Mouse (Mus musculus) midbrain, embryonic 15.5 days (tissue): ENCODE results near the gene Acot7. TPM values are rescaled to one million over a fixed set of nuclear protein-coding genes. Genes with fewer than 3 reads are reported as not detected.

Experiments
- ATAC-seq: fragments of 200-750 bp; cut with Nextera tagmentation; replicated peaks from 2 replicates; pipeline ENCODE4 v1.8.0; 2017; ENCODE audit warnings: moderate TSS enrichment
- H3K27ac ChIP-seq: fragments of 300-500 bp; sonication (generic); 2 replicates; pipeline ENCODE4 v1.5.1; 2015; ENCODE audit warnings: mild to moderate bottlenecking, inconsistent platforms
- H3K27me3 ChIP-seq: fragments of 300-500 bp; sonication (generic); replicated peaks from 2 replicates; pipeline ENCODE4 v1.6.1; 2015; ENCODE audit warnings: inconsistent platforms
- H3K36me3 ChIP-seq: fragments of 300-500 bp; sonication (generic); replicated peaks from 2 replicates; pipeline ENCODE4 v1.6.1; 2015; ENCODE audit warnings: inconsistent platforms
- H3K4me1 ChIP-seq: fragments of 300-500 bp; sonication (generic); 2 replicates; pipeline ENCODE4 v1.6.1; 2015; ENCODE audit warnings: inconsistent platforms
- H3K4me2 ChIP-seq: fragments of 300-500 bp; sonication (generic); 2 replicates; pipeline ENCODE4 v1.6.1; 2015; ENCODE audit warnings: inconsistent platforms, mild to moderate bottlenecking, moderate library complexity
- H3K4me3 ChIP-seq: fragments of 300-500 bp; sonication (generic); 2 replicates; pipeline ENCODE4 v1.5.1; 2015; ENCODE audit warnings: mild to moderate bottlenecking, inconsistent platforms
- H3K9ac ChIP-seq: fragments of 300-500 bp; sonication (generic); 2 replicates; pipeline ENCODE4 v1.6.1; 2015; ENCODE audit warnings: mild to moderate bottlenecking, inconsistent platforms
- H3K9me3 ChIP-seq: fragments of 300-500 bp; sonication (generic); 2 replicates; pipeline ENCODE4 v1.6.1; 2016; ENCODE audit warnings: inconsistent platforms
- WGBS: fragments of 180-500 bp; shearing (Covaris S2); methylation state at CpG from one replicate; pipeline ENCODE4 v1.1.7; 2015; ENCODE audit warnings: mixed read lengths; 5-methylcytosine and 5-hydroxymethylcytosine counted together
- polyA plus RNA-seq: library from polyadenylated mRNA; unstranded; fragments of >200 nt; fragmentation: Nextera tagmentation; extraction: Ambion mirVana; gene quantifications from 2 replicates; pipeline ENCODE4 v1.2.1, GENCODE M21; 2015

The Acot7 gene
- polyA plus RNA-seq, 1 experiment from 2014 or later, result 409 TPM

GRCm38 (mm10) chr4:152173956-152174355 is 4.0 kb upstream of the Acot7 start:
- WGBS, result 90% methylated on average over 9 of the region's 9 CpGs
- peaks cover 30% of the 10 kb centered on the region for H3K27me3 ChIP-seq

GRCm38 (mm10) chr4:152176638-152177037 is 1.3 kb upstream of the Acot7 start:
- Histone ChIP-seq H3K4me3 (no peak overlapping the region), H3K27me3 (peaks cover 26% of the 10 kb centered on the region), H3K9me3 (no peaks in the 10 kb centered on the region), H3K9ac (no peak overlapping the region), H3K4me2 (no peak overlapping the region), H3K36me3 (no peaks in the 10 kb centered on the region; the same call in 1 of the 2 replicates), H3K4me1 (peaks cover 27% of the 10 kb centered on the region), H3K27ac (no peak overlapping the region)
- ATAC-seq, result no peak
- WGBS, result 78% methylated on average over 3 of the region's 3 CpGs

More at GRCm38 (mm10) chr4:152173956-152174355, 4.0 kb upstream of the Acot7 start:
- Histone ChIP-seq H3K4me1 (peaks cover 8% of the 10 kb centered on the region), H3K9ac (no peak overlapping the region), H3K36me3 (no peaks in the 10 kb centered on the region), H3K9me3 (no peaks in the 10 kb centered on the region), H3K27ac (no peak overlapping the region), H3K4me3 (no peak overlapping the region), H3K4me2 (no peak overlapping the region)
- no peak for ATAC-seq

GRCm38 (mm10) chr4:152177174-152177536 is 779 bp upstream of the Acot7 start:
- H3K9ac ChIP-seq, result peak overlapping the region; percentile 62
- peak overlapping the region; percentile 94 for H3K4me2 ChIP-seq
- peaks cover 27% of the 10 kb centered on the region for H3K4me1 ChIP-seq
- H3K36me3 ChIP-seq, result no peaks in the 10 kb centered on the region; the same call in 1 of the 2 replicates
- peak overlapping the region; percentile 87 for H3K27ac ChIP-seq
- H3K4me3 ChIP-seq, result peak overlapping the region; percentile 63
- 67% methylated on average over 6 of the region's 6 CpGs for WGBS
- ATAC-seq, result no peak
- H3K27me3 ChIP-seq, result peaks cover 26% of the 10 kb centered on the region
- H3K9me3 ChIP-seq, result no peaks in the 10 kb centered on the region

- no peaks in the 10 kb centered on the region for H3K9me3 ChIP-seq
- peak overlapping the region; percentile 87 for H3K27ac ChIP-seq
- H3K4me2 ChIP-seq, result peak overlapping the region; percentile 94
- H3K36me3 ChIP-seq, result no peaks in the 10 kb centered on the region; the same call in 1 of the 2 replicates
- peak overlapping the region; percentile 63 for H3K4me3 ChIP-seq
- H3K4me1 ChIP-seq, result peaks cover 27% of the 10 kb centered on the region
- peak; percentile 75 for ATAC-seq
- H3K9ac ChIP-seq, result peak overlapping the region; percentile 62
- under 1% methylated on average over 35 of the region's 35 CpGs for WGBS
- peaks cover 21% of the 10 kb centered on the region for H3K27me3 ChIP-seq
These were observed 470 bp downstream of the Acot7 start for GRCm38 (mm10) chr4:152178344-152178864.

GRCm38 (mm10) chr4:152178916-152179705 is 1.2 kb downstream of the Acot7 start:
- Histone ChIP-seq H3K9me3 (no peaks in the 10 kb centered on the region), H3K4me1 (peaks cover 27% of the 10 kb centered on the region), H3K27me3 (peaks cover 20% of the 10 kb centered on the region), H3K9ac (peak overlapping the region; percentile 62), H3K4me2 (peak overlapping the region; percentile 94), H3K36me3 (no peaks in the 10 kb centered on the region; the same call in 1 of the 2 replicates), H3K4me3 (peak overlapping the region; percentile 63), H3K27ac (peak overlapping the region; percentile 87; the same call in 1 of the 2 replicates)
- ATAC-seq, result no peak
- WGBS, result 21% methylated on average over 16 of the region's 16 CpGs

- Histone ChIP-seq H3K4me1 (peaks cover 29% of the 10 kb centered on the region), H3K27me3 (peaks cover 10% of the 10 kb centered on the region; the same call in 1 of the 2 replicates), H3K9ac (0 out of 2 replicates have a peak overlapping the region, but pooled peaks have one; percentile 62), H3K4me3 (peak overlapping the region; percentile 63), H3K4me2 (peak overlapping the region; percentile 94), H3K9me3 (no peaks in the 10 kb centered on the region), H3K36me3 (no peaks in the 10 kb centered on the region; the same call in 1 of the 2 replicates), H3K27ac (no peak overlapping the region)
- WGBS, result 89% methylated on average over 16 of the region's 16 CpGs
- no peak for ATAC-seq
These were observed 2.2 kb downstream of the Acot7 start for GRCm38 (mm10) chr4:152179946-152180660.

GRCm38 (mm10) chr4:152182205-152182604 is 4.3 kb downstream of the Acot7 start:
- Histone ChIP-seq H3K9me3 (no peaks in the 10 kb centered on the region), H3K9ac (no peak overlapping the region), H3K4me3 (no peak overlapping the region), H3K4me2 (no peak overlapping the region), H3K36me3 (no peaks in the 10 kb centered on the region; the same call in 1 of the 2 replicates), H3K27ac (no peak overlapping the region), H3K4me1 (peaks cover 44% of the 10 kb centered on the region), H3K27me3 (no peaks in the 10 kb centered on the region)
- 90% methylated on average over 10 of the region's 10 CpGs for WGBS
- no peak for ATAC-seq

- Histone ChIP-seq H3K9ac (no peak overlapping the region), H3K9me3 (no peaks in the 10 kb centered on the region), H3K27me3 (no peaks in the 10 kb centered on the region), H3K4me3 (no peak overlapping the region), H3K4me2 (no peak overlapping the region), H3K27ac (no peak overlapping the region; the same call in 1 of the 2 replicates), H3K36me3 (no peaks in the 10 kb centered on the region; the same call in 1 of the 2 replicates), H3K4me1 (peaks cover 33% of the 10 kb centered on the region)
- 63% methylated on average over 7 of the region's 7 CpGs for WGBS
- no peak for ATAC-seq
These were observed 6.6 kb downstream of the Acot7 start for GRCm38 (mm10) chr4:152184353-152185035.

GRCm38 (mm10) chr4:152185137-152185509 is 7.2 kb downstream of the Acot7 start:
- 15% methylated on average over 3 of the region's 3 CpGs for WGBS
- Histone ChIP-seq H3K4me1 (peaks cover 27% of the 10 kb centered on the region), H3K4me3 (no peak overlapping the region), H3K9me3 (no peaks in the 10 kb centered on the region), H3K4me2 (peak overlapping the region; percentile 26; the same call in 1 of the 2 replicates), H3K27me3 (no peaks in the 10 kb centered on the region), H3K36me3 (no peaks in the 10 kb centered on the region; the same call in 1 of the 2 replicates), H3K9ac (no peak overlapping the region), H3K27ac (peak overlapping the region; percentile 66; the same call in 1 of the 2 replicates)
- peak; percentile 16 for ATAC-seq

- Histone ChIP-seq H3K4me3 (0 out of 2 replicates have a peak overlapping the region, but pooled peaks have one; percentile 5), H3K27ac (peak overlapping the region; percentile 66), H3K4me1 (peaks cover 23% of the 10 kb centered on the region), H3K9me3 (no peaks in the 10 kb centered on the region), H3K4me2 (peak overlapping the region; percentile 26), H3K9ac (peak overlapping the region; percentile 0; the same call in 1 of the 2 replicates), H3K36me3 (no peaks in the 10 kb centered on the region; the same call in 1 of the 2 replicates), H3K27me3 (no peaks in the 10 kb centered on the region)
- peak; percentile 55 for ATAC-seq
- WGBS, result 5% methylated on average over 19 of the region's 19 CpGs
These were observed 7.7 kb downstream of the Acot7 start for GRCm38 (mm10) chr4:152185510-152186204.
